Mouse (Mus musculus) midbrain, postnatal 0 days (tissue): Measurements from ENCODE around the gene Scamp1. TPM values are rescaled to one million over a fixed set of nuclear protein-coding genes. Genes with fewer than 3 reads are reported as not detected.
"Not testable (repeated sequence)": the region's sequence is repeated elsewhere in the genome, so short reads cannot be mapped to it uniquely, and the experiment has no call there.

ENCODE experiments used
- ATAC-seq: fragments of 200-750 bp; cut with Nextera tagmentation; 2 replicates; pipeline ENCODE4 v1.8.0; 2017; ENCODE audit warnings: moderate number of reproducible peaks, mild to moderate bottlenecking, moderate TSS enrichment, moderate library complexity; ENCODE audit not compliant: low FRiP score
- DNase-seq: peaks from one replicate; pipeline ENCODE4 v3.0.0-alpha.2; 2015; ENCODE audit warnings: low spot score
- H3K27ac ChIP-seq: fragments of 300-500 bp; sonication (generic); 2 replicates; pipeline ENCODE4 v1.5.1; 2014; ENCODE audit warnings: low read depth, mild to moderate bottlenecking, low read length, mixed read lengths
- H3K27me3 ChIP-seq: fragments of 300-500 bp; sonication (generic); 2 replicates; pipeline ENCODE4 v1.6.1; 2014; ENCODE audit warnings: low read length, control low read depth, mixed read lengths; ENCODE audit not compliant: insufficient read depth
- H3K36me3 ChIP-seq: fragments of 300-500 bp; sonication (generic); 2 replicates; pipeline ENCODE4 v1.6.1; 2014; ENCODE audit warnings: low read length, control low read depth, mixed read lengths; ENCODE audit not compliant: insufficient read depth
- H3K4me1 ChIP-seq: fragments of 300-500 bp; sonication (generic); 2 replicates; pipeline ENCODE4 v1.6.1; 2014; ENCODE audit warnings: mild to moderate bottlenecking, control low read depth, antibody characterized with exemption, low read length, mixed read lengths; ENCODE audit not compliant: insufficient read depth
- H3K4me2 ChIP-seq: fragments of 300-500 bp; sonication (generic); 2 replicates; pipeline ENCODE4 v1.6.1; 2014; ENCODE audit warnings: low read depth, mild to moderate bottlenecking, low read length, mixed read lengths; ENCODE audit not compliant: poor library complexity, severe bottlenecking
- H3K4me3 ChIP-seq: fragments of 300-500 bp; sonication (generic); 2 replicates; pipeline ENCODE4 v1.5.1; 2014; ENCODE audit warnings: low read depth, mild to moderate bottlenecking, low read length, moderate library complexity
- H3K9ac ChIP-seq: fragments of 300-500 bp; sonication (generic); replicated peaks from 2 replicates; pipeline ENCODE4 v1.6.1; 2014; ENCODE audit warnings: mild to moderate bottlenecking, low read length, moderate library complexity, mixed read lengths; ENCODE audit not compliant: poor library complexity, severe bottlenecking
- H3K9me3 ChIP-seq: fragments of 300-500 bp; sonication (generic); 2 replicates; pipeline ENCODE4 v1.6.1; 2016; ENCODE audit warnings: low read length, control low read depth
- CTCF ChIP-seq: IDR thresholded peaks from 2 replicates; pipeline ENCODE4 v1.5.1; 2016; ENCODE audit warnings: antibody characterized with exemption, mild to moderate bottlenecking
- WGBS: fragments of 180-500 bp; shearing (Covaris S2); extraction: QIAGEN DNeasy Blood & Tissue Kit; methylation state at CpG from one replicate; pipeline ENCODE4 v1.1.7; 2014; 5-methylcytosine and 5-hydroxymethylcytosine counted together
- polyA plus RNA-seq: library from polyadenylated mRNA; unstranded; fragments of >200 nt; fragmentation: Nextera tagmentation; extraction: Ambion mirVana; gene quantifications from 2 replicates; pipeline ENCODE4 v1.2.1, GENCODE M21; 2015
- total RNA-seq: library from RNA; depleted of rRNA; stranded (reverse); fragments of >200 nt; gene quantifications from 2 replicates; pipeline ENCODE4 v1.2.3, GENCODE M21; 2014

The Scamp1 gene
- total and polyA plus RNA-seq, 2 experiments from 2014 or later = 124 to 166 TPM

DNA sequence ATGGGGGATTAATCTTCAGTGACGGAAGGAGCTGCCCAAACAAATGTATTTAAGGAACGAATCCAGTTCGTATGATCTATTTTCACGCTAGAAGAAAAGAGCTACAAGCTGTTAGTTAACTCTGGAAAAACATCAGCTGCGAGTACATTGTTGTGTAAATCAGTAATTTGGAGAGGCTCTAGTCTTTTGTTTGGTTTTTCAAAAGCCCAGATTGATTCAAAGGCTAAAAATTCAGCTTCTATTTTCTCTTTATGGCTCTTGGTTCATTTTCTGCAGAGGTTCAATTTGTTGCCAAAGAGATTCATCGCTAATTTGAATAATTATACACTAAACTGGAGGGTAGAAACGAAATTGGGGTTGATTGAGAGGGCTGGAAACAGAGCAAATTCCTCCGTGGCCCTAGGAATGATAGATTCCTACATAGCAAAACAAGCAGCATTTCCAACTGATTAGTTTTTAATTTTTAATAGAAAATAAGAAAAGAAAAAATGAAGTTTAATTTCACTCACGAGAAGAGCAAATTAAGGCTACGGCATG is 31.4 kb upstream of the Scamp1 start:
- Histone ChIP-seq H3K36me3 (no peaks in the 10 kb centered on the region), H3K9me3 (no peaks in the 10 kb centered on the region), H3K4me2 (no peak overlapping the region), H3K4me3 (no peak overlapping the region), H3K27me3 (no peaks in the 10 kb centered on the region), H3K4me1 (no peaks in the 10 kb centered on the region), H3K9ac (no peak overlapping the region), H3K27ac (no peak overlapping the region)
- ATAC-seq = no peak
- 33% methylated on average over 10 of the region's 10 CpGs for WGBS
- peak; percentile 28 for DNase-seq
- TF ChIP-seq CTCF = no peak

DNA sequence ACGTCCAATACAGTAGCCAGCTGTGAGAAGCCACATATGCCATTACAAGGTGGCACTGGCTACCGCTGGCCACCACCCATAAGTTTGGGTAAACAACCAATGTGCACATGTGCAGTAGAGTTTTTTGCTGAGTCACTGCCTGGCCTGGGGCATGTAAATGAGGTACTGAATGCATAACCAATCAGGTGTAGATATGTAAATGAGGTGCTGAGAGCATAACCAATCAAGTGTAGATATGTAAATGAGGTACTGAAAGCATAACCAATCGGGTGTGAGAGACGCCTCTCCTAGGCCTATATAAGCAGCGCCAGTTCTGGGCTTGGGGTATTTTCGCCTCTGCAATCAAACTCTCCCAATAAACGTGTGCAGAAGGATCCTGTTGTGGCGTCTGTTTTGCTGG is 27.2 kb upstream of the Scamp1 start:
- H3K27ac ChIP-seq, H3K36me3 ChIP-seq, H3K9ac ChIP-seq, ATAC-seq, H3K9me3 ChIP-seq, H3K4me3 ChIP-seq, H3K27me3 ChIP-seq, DNase-seq, H3K4me2 ChIP-seq, H3K4me1 ChIP-seq: not testable (repeated sequence)
- 93% methylated on average over 8 of the region's 8 CpGs for WGBS

DNA sequence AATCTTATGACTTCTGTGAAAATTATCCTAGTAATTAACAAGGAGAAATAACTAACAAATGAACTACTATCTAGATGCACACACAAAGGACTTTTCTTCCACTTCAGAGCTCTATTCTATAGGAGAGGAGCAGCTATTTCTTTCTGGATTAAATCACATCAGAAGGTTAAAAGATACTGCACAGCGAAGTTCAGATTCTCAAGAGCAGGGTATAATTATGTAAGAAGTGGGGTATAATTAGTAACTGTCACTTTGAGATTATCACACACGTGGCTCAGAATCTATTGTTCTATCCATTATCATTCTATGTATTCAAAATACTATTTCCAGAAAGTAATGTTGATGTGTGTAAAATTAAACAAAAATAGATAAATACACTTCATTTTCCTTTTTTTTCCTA is 22.6 kb upstream of the Scamp1 start:
- TF ChIP-seq CTCF = no peak
- Histone ChIP-seq H3K4me3 (no peak overlapping the region), H3K9ac (no peak overlapping the region), H3K27ac (no peak overlapping the region), H3K4me2 (no peak overlapping the region), H3K9me3 (no peaks in the 10 kb centered on the region), H3K27me3 (no peaks in the 10 kb centered on the region), H3K4me1 (no peaks in the 10 kb centered on the region), H3K36me3 (no peaks in the 10 kb centered on the region)
- no peak for ATAC-seq
- 74% methylated on average over 2 of the region's 2 CpGs for WGBS
- DNase-seq = no peak

DNA sequence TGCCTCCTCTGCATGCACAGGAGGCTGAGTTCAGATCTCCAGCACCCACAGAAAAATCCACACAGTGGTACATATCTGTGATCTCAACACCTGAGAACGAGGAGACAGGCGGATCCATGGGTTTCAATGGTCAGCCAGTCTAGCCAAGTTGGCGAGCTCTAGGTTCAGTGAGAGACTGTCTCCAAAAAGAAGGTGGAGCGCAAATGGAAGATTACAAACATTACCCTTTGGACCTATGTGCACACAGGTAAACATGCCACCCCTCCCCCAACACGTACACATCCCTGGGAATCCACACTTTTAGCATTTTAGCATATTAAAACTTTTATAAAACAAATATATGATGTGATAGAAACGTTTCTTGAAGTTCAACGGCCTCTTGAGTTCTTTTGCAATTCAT is 21.9 kb upstream of the Scamp1 start:
- 93% methylated on average over 7 of the region's 7 CpGs for WGBS
- no peaks in the 10 kb centered on the region for H3K27me3 ChIP-seq
- H3K36me3 ChIP-seq = no peaks in the 10 kb centered on the region
- TF ChIP-seq CTCF = no peak
- ATAC-seq = no peak
- no peak for DNase-seq
- H3K4me3 ChIP-seq = no peak overlapping the region
- no peak overlapping the region for H3K9ac ChIP-seq
- H3K4me1 ChIP-seq = no peaks in the 10 kb centered on the region
- H3K27ac ChIP-seq = no peak overlapping the region
- no peaks in the 10 kb centered on the region for H3K9me3 ChIP-seq
- no peak overlapping the region for H3K4me2 ChIP-seq

DNA sequence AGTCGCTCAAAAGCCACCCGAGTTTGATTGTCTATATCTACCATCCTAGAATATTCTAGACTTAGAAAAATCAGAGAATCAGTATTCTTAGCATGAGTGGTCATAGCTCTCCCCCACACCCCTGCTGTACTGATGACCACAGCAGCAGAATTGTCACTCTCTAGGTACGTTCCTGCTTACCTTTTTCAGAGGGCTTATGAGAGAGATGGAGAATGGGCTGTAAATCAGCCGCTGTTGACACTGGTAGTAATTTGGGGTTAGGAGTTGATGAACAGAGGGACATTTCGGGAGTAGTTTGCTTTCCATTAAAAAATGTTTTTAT is 21.3 kb upstream of the Scamp1 start:
- Histone ChIP-seq H3K36me3 (no peaks in the 10 kb centered on the region), H3K9ac (no peak overlapping the region), H3K4me3 (no peak overlapping the region), H3K4me1 (no peaks in the 10 kb centered on the region), H3K4me2 (peak overlapping the region; percentile 20), H3K27ac (no peak overlapping the region), H3K27me3 (no peaks in the 10 kb centered on the region), H3K9me3 (no peaks in the 10 kb centered on the region)
- DNase-seq (no peak), ATAC-seq (no peak)
- WGBS = 24% methylated on average over 5 of the region's 5 CpGs
- no peak for TF ChIP-seq CTCF

DNA sequence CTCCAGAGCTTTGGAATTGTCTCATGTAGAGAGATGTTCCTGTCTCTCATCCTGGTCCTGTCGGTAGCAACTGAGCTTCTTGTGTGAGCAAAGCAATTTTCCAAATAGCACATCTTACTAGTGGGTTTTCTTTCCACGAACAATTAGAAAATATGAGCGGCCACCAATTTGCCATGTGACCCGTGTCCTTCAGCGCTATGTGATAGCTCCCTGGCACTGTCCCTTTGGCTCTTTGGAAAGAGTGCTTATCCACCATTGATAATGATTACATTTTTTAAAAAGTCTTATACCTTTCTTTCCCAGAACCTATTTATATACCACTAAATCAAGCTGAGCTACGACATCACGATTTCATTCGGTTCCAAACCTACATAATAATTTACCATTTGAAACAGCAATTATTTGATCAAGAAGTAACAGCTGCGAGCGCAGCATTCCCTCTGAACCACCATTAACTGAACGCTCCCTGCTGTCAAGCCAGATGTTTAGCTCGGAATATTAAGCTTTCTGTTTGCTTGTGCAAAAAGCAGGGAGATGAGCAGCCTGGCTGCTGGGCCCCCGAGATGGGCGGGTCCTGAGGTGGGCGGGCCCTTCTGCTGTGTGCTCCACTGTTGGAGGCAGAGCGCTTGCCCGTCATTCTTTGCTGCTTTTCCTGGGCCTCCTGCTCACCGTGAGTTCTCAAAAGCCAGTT is 20.8 kb upstream of the Scamp1 start:
- ATAC-seq = peak; percentile 85
- TF ChIP-seq CTCF = no peak
- no peak overlapping the region for H3K9ac ChIP-seq

More for the DNA sequence above, 20.8 kb upstream of the Scamp1 start:
- peak overlapping the region; percentile 20 for H3K4me2 ChIP-seq
- no peaks in the 10 kb centered on the region for H3K36me3 ChIP-seq
- H3K27ac ChIP-seq = no peak overlapping the region
- no peaks in the 10 kb centered on the region for H3K27me3 ChIP-seq
- H3K9me3 ChIP-seq = no peaks in the 10 kb centered on the region
- H3K4me1 ChIP-seq = no peaks in the 10 kb centered on the region
- peak; percentile 79 for DNase-seq
- H3K4me3 ChIP-seq = no peak overlapping the region
- WGBS = 39% methylated on average over 18 of the region's 18 CpGs
